Mouse (Mus musculus): Measurements from ENCODE around the gene 1700029I15Rik. TPM values are rescaled to one million over a fixed set of nuclear protein-coding genes. Genes with fewer than 3 reads are reported as not detected.

The 1700029I15Rik gene
- total and polyA plus RNA-seq, 3 experiments, result 0.67 to 3.4 (median 3.0) TPM

- no peak for TF ChIP-seq ZKSCAN1 (IDR thresholded peaks at IDR 0.05; ENCODE audit: borderline replicate concordance, low read depth, low read length)
- no peak for TF ChIP-seq KAT2A (IDR thresholded peaks at IDR 0.05; ENCODE audit: insufficient replicate concordance, low read length)
- no peak for TF ChIP-seq ETS1 (conservative IDR thresholded peaks at IDR 0.05; ENCODE audit: low read depth, low read length)
- no peak for TF ChIP-seq RAD21 (IDR thresholded peaks at IDR 0.05; ENCODE audit: low read depth, low read length)
- TF ChIP-seq MEF2A (IDR thresholded peaks at IDR 0.05; ENCODE audit: borderline replicate concordance, low read depth, low read length), result no peak
- TF ChIP-seq MXI1 (IDR thresholded peaks at IDR 0.05; ENCODE audit: low read depth, low read length), result no peak
- TF ChIP-seq GABPA (IDR thresholded peaks at IDR 0.05; ENCODE audit: insufficient replicate concordance, low read depth, low read length), result no peak
- TF ChIP-seq CHD2 (IDR thresholded peaks at IDR 0.05; ENCODE audit: low read length), result no peak
- no peak for TF ChIP-seq ZC3H11A (IDR thresholded peaks at IDR 0.05; ENCODE audit: low read depth, low read length)
- no peak for TF ChIP-seq EP300 (IDR thresholded peaks at IDR 0.05; ENCODE audit: low read length)
- no peak for TF ChIP-seq ELF1 (IDR thresholded peaks at IDR 0.05; ENCODE audit: low read depth, low read length)
- TF ChIP-seq TBP (conservative IDR thresholded peaks at IDR 0.05; ENCODE audit: low read depth, low read length), result no peak
- no peak for TF ChIP-seq MAFK (IDR thresholded peaks at IDR 0.05; ENCODE audit: insufficient replicate concordance, low read length)
- no peak for TF ChIP-seq BHLHE40 (IDR thresholded peaks at IDR 0.05; ENCODE audit: low read depth, low read length)
- no peak for TF ChIP-seq SMC3 (IDR thresholded peaks at IDR 0.05; ENCODE audit: low read depth, low read length)
- no peak for TF ChIP-seq RCOR1 (conservative IDR thresholded peaks at IDR 0.05; ENCODE audit: low read depth, low read length)
- no peak for TF ChIP-seq TCF12 (IDR thresholded peaks at IDR 0.05; ENCODE audit: low read depth, low read length)
- Histone ChIP-seq H3K4me2 (ENCODE audit: insufficient read depth, low read depth, poor library complexity, severe bottlenecking) (no peak overlapping the region), H3K27ac (ENCODE audit: insufficient read depth, low read depth) (no peak overlapping the region), H3K9me3 (replicated peaks; ENCODE audit: low read length) (no peaks in the 10 kb centered on the region), H3K9ac (ENCODE audit: insufficient read depth, low read depth) (no peak overlapping the region), H3K4me1 (ENCODE audit: control insufficient read depth in 1 of 2, insufficient read depth in 2 of 2) (peaks cover 4 to 30% of the 10 kb centered on the region in 2 experiments), H3K4me3 (replicated peaks in 1 of 3; ENCODE audit: low read depth in 2 of 3, low read length in 2 of 3, poor library complexity in 1 of 3) (no peak overlapping the region), H3K79me2 (replicated peaks; ENCODE audit: control insufficient read depth, extremely low read depth, insufficient read depth, poor library complexity, severe bottlenecking) (no peaks in the 10 kb centered on the region), H3K36me3 (replicated peaks in 1 of 2; ENCODE audit: control insufficient read depth in 1 of 2, insufficient read depth in 1 of 2, low read length in 1 of 2) (peaks cover 52 to 99% of the 10 kb centered on the region in 2 experiments), H3K27me3 (replicated peaks) (no peaks in the 10 kb centered on the region)
- dilution Hi-C loops (cut with MboI; ENCODE audit: extremely low pct_ligation_motif_present, extremely low pct_unique_long_range_greater_than_20kb, low sequenced_read_pairs), result no loop called here
- in situ Hi-C loops (cut with MboI; ENCODE audit: low pct_ligation_motif_present, low pct_unique_long_range_greater_than_20kb, low sequenced_read_pairs), result no loop called here
- no peak for DNase-seq (ENCODE audit: extremely low read depth)
Observed at GRCm38 (mm10) chr2:92385113-92386051, 3.0 kb downstream of the 1700029I15Rik start.
